Mouse (Mus musculus): Measurements from ENCODE around the gene Knstrn. TPM values are rescaled to one million over a fixed set of nuclear protein-coding genes. Genes with fewer than 3 reads are reported as not detected.

The Knstrn gene
- polyA plus RNA-seq, 1 experiment from 2014 or later: 29.0 TPM

GRCm38 (mm10) chr2:118792259-118792613 is 21.6 kb upstream of the Knstrn start:
- Histone ChIP-seq H3K36me3 (ENCODE audit: control insufficient read depth, insufficient read depth, low read length) (no peaks in the 10 kb centered on the region), H3K4me1 (replicated peaks; ENCODE audit: control insufficient read depth, insufficient read depth) (no peaks in the 10 kb centered on the region), H3K27me3 (ENCODE audit: control insufficient read depth, insufficient read depth, low read length) (no peaks in the 10 kb centered on the region), H3K27ac (replicated peaks) (no peak overlapping the region), H3K4me3 (ENCODE audit: low read depth, low read length) (no peak overlapping the region), H3K9me3 (ENCODE audit: control insufficient read depth, low read length) (no peaks in the 10 kb centered on the region), H3K9ac (ENCODE audit: low read length) (no peak overlapping the region), H3K4me2 (replicated peaks; ENCODE audit: low read depth) (no peak overlapping the region)
- no peak for DNase-seq (ENCODE audit: low spot score)
- ATAC-seq (ENCODE audit: low FRiP score, low TSS enrichment): no peak
- TF ChIP-seq CTCF (IDR thresholded peaks at IDR 0.05; ENCODE audit: low read depth): no peak
- no peak for TF ChIP-seq EP300 (optimal IDR thresholded peaks at IDR 0.05)
- WGBS: 77% methylated on average over 4 of the region's 4 CpGs

- Histone ChIP-seq H3K9ac (ENCODE audit: low read length) (no peak overlapping the region), H3K27ac (replicated peaks) (no peak overlapping the region), H3K27me3 (ENCODE audit: control insufficient read depth, insufficient read depth, low read length) (no peaks in the 10 kb centered on the region), H3K4me3 (ENCODE audit: low read depth, low read length) (no peak overlapping the region), H3K9me3 (ENCODE audit: control insufficient read depth, low read length) (no peaks in the 10 kb centered on the region), H3K4me2 (replicated peaks; ENCODE audit: low read depth) (no peak overlapping the region), H3K4me1 (replicated peaks; ENCODE audit: control insufficient read depth, insufficient read depth) (no peaks in the 10 kb centered on the region), H3K36me3 (ENCODE audit: control insufficient read depth, insufficient read depth, low read length) (no peaks in the 10 kb centered on the region)
- DNase-seq (ENCODE audit: low spot score) (no peak), ATAC-seq (ENCODE audit: low FRiP score, low TSS enrichment) (no peak)
- 86% methylated on average over 4 of the region's 4 CpGs for WGBS
- TF ChIP-seq CTCF (IDR thresholded peaks at IDR 0.05; ENCODE audit: low read depth): no peak
- TF ChIP-seq EP300 (optimal IDR thresholded peaks at IDR 0.05): no peak
These were observed 20.2 kb upstream of the Knstrn start for GRCm38 (mm10) chr2:118793636-118794035.

GRCm38 (mm10) chr2:118802542-118803118 is 11.2 kb upstream of the Knstrn start:
- Histone ChIP-seq H3K36me3 (ENCODE audit: control insufficient read depth, insufficient read depth, low read length) (no peaks in the 10 kb centered on the region), H3K4me1 (replicated peaks; ENCODE audit: control insufficient read depth, insufficient read depth) (no peaks in the 10 kb centered on the region), H3K9ac (ENCODE audit: low read length) (no peak overlapping the region), H3K4me2 (replicated peaks; ENCODE audit: low read depth) (no peak overlapping the region), H3K4me3 (ENCODE audit: low read depth, low read length) (no peak overlapping the region), H3K9me3 (ENCODE audit: control insufficient read depth, low read length) (no peaks in the 10 kb centered on the region), H3K27me3 (ENCODE audit: control insufficient read depth, insufficient read depth, low read length) (no peaks in the 10 kb centered on the region), H3K27ac (replicated peaks) (no peak overlapping the region)
- ATAC-seq (ENCODE audit: low FRiP score, low TSS enrichment) (no peak), DNase-seq (ENCODE audit: low spot score) (no peak)
- TF ChIP-seq CTCF (IDR thresholded peaks at IDR 0.05; ENCODE audit: low read depth) (no peak), EP300 (optimal IDR thresholded peaks at IDR 0.05) (no peak)
- 66% methylated on average over 4 of the region's 4 CpGs for WGBS

GRCm38 (mm10) chr2:118804474-118804873 is 9.3 kb upstream of the Knstrn start:
- 83% methylated on average over 2 of the region's 2 CpGs for WGBS
- TF ChIP-seq EP300 (optimal IDR thresholded peaks at IDR 0.05) (no peak), CTCF (IDR thresholded peaks at IDR 0.05; ENCODE audit: low read depth) (no peak)
- Histone ChIP-seq H3K4me3 (ENCODE audit: low read depth, low read length) (no peak overlapping the region), H3K9ac (ENCODE audit: low read length) (no peak overlapping the region), H3K27me3 (ENCODE audit: control insufficient read depth, insufficient read depth, low read length) (no peaks in the 10 kb centered on the region), H3K4me1 (replicated peaks; ENCODE audit: control insufficient read depth, insufficient read depth) (no peaks in the 10 kb centered on the region), H3K27ac (replicated peaks) (no peak overlapping the region), H3K36me3 (ENCODE audit: control insufficient read depth, insufficient read depth, low read length) (no peaks in the 10 kb centered on the region), H3K9me3 (ENCODE audit: control insufficient read depth, low read length) (no peaks in the 10 kb centered on the region), H3K4me2 (replicated peaks; ENCODE audit: low read depth) (no peak overlapping the region)
- DNase-seq (ENCODE audit: low spot score) (no peak), ATAC-seq (ENCODE audit: low FRiP score, low TSS enrichment) (no peak)

- ATAC-seq (ENCODE audit: low FRiP score, low TSS enrichment) (no peak), DNase-seq (ENCODE audit: low spot score) (no peak)
- Histone ChIP-seq H3K27me3 (ENCODE audit: control insufficient read depth, insufficient read depth, low read length) (no peaks in the 10 kb centered on the region), H3K4me2 (replicated peaks; ENCODE audit: low read depth) (no peak overlapping the region), H3K9me3 (ENCODE audit: control insufficient read depth, low read length) (no peaks in the 10 kb centered on the region), H3K4me1 (replicated peaks; ENCODE audit: control insufficient read depth, insufficient read depth) (no peaks in the 10 kb centered on the region), H3K36me3 (ENCODE audit: control insufficient read depth, insufficient read depth, low read length) (no peaks in the 10 kb centered on the region), H3K4me3 (ENCODE audit: low read depth, low read length) (no peak overlapping the region), H3K9ac (ENCODE audit: low read length) (no peak overlapping the region), H3K27ac (replicated peaks) (no peak overlapping the region)
- TF ChIP-seq CTCF (IDR thresholded peaks at IDR 0.05; ENCODE audit: low read depth) (no peak), EP300 (optimal IDR thresholded peaks at IDR 0.05) (no peak)
- 33% methylated on average over 3 of the region's 3 CpGs for WGBS
These were observed 8.7 kb upstream of the Knstrn start for GRCm38 (mm10) chr2:118805137-118805536.

GRCm38 (mm10) chr2:118805756-118806155 is 8.0 kb upstream of the Knstrn start:
- DNase-seq (ENCODE audit: low spot score) (no peak), ATAC-seq (ENCODE audit: low FRiP score, low TSS enrichment) (no peak)
- H3K27ac ChIP-seq (replicated peaks): no peak overlapping the region
- no peaks in the 10 kb centered on the region for H3K4me1 ChIP-seq (replicated peaks; ENCODE audit: control insufficient read depth, insufficient read depth)
- no peaks in the 10 kb centered on the region for H3K9me3 ChIP-seq (ENCODE audit: control insufficient read depth, low read length)
- TF ChIP-seq CTCF (IDR thresholded peaks at IDR 0.05; ENCODE audit: low read depth): no peak
- TF ChIP-seq EP300 (optimal IDR thresholded peaks at IDR 0.05): no peak
- no peak overlapping the region for H3K4me2 ChIP-seq (replicated peaks; ENCODE audit: low read depth)
- H3K36me3 ChIP-seq (ENCODE audit: control insufficient read depth, insufficient read depth, low read length): no peaks in the 10 kb centered on the region
- 30% methylated on average over 3 of the region's 3 CpGs for WGBS
- H3K4me3 ChIP-seq (ENCODE audit: low read depth, low read length): no peak overlapping the region
- H3K9ac ChIP-seq (ENCODE audit: low read length): no peak overlapping the region
- H3K27me3 ChIP-seq (ENCODE audit: control insufficient read depth, insufficient read depth, low read length): no peaks in the 10 kb centered on the region

Measured in stomach, postnatal 0 days (tissue).